Mouse (Mus musculus) ES-E14 (cell line): ENCODE measurements around the gene Mfsd2a.

ENCODE experiments used
- HCFC1 ChIP-seq: IDR thresholded peaks from 2 replicates; pipeline ENCODE4 v1.6.1; 2012; ENCODE audit warnings: low read length, inconsistent platforms, borderline replicate concordance; ENCODE audit not compliant: insufficient read depth
- MAFK ChIP-seq: IDR thresholded peaks from 2 replicates; pipeline ENCODE4 v1.6.1; 2014; ENCODE audit warnings: mild to moderate bottlenecking, low read depth, low read length, inconsistent platforms; ENCODE audit not compliant: insufficient read depth

GRCm38 (mm10) chr4:122992276-122992675 is 31.3 kb upstream of the Mfsd2a start:
- TF ChIP-seq HCFC1 (no peak), MAFK (no peak)
